Mouse (Mus musculus) small intestine, adult 2 months (tissue): ENCODE measurements around the gene Shcbp1.

Experiments used
- CTCF ChIP-seq: fragments of 200-500 bp; IDR thresholded peaks from 2 replicates; pipeline ENCODE4 v1.5.1; 2012; ENCODE audit warnings: low read depth, mild to moderate bottlenecking, control low read depth, inconsistent platforms, low read length, moderate library complexity, mixed read lengths; ENCODE audit not compliant: insufficient replicate concordance, insufficient read length; ENCODE audit errors: extremely low read depth
- POLR2A ChIP-seq: fragments of 200-500 bp; IDR thresholded peaks from 2 replicates; pipeline ENCODE4 v1.6.1; 2012; ENCODE audit warnings: low read depth, mild to moderate bottlenecking, control low read depth, inconsistent platforms, low read length, moderate library complexity

DNA sequence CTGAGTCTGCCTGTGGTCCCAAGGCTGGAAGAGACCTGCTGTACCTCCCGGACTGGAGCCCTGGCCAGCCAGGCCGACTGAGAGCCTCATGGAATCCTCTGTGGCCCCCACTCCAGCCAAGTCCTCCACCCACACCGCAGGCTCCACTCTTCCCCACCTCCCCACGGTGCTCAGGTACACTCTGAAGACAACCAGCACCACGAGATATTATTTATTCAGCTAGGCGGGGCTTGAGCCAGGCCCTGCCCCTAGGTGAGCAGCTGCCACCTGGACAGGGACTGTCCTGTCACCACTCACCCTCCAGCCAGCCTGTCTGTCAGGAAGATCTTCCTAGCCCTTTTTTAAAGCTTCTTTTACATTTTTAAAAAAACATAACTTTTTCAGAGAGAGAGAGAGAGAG is 1.1 kb downstream of the Shcbp1 start:
- TF ChIP-seq POLR2A: no peak
- no peak for TF ChIP-seq CTCF
